8 mouse cellular contexts compared by ENCODE assay signal in genomic region chr8:70210538-70210937, GRCm38 (mm10). TPM values are rescaled to one million over a fixed set of nuclear protein-coding genes. Genes with fewer than 3 reads are reported as not detected.
DNase-seq lines count a peak whose midpoint lies in the region; ATAC-seq and TF ChIP-seq lines count a peak whose summit lies in the region.

No protein-coding gene starts in this region.

- H3K4me2 ChIP-seq in hindbrain, embryonic 11.5 days (replicated peaks; ENCODE audit: low read depth, low read length) = no peak overlapping the region
- H3K4me2 ChIP-seq in heart, postnatal 0 days (ENCODE audit: low read depth, low read length) = peak overlapping the region; percentile 95
- peak overlapping the region; percentile 98 for H3K4me2 ChIP-seq in liver, embryonic 12.5 days

- DNase-seq in hindbrain, embryonic 10.5 days (ENCODE audit: low spot score) = no peak
- no peak for DNase-seq in hindbrain, embryonic 11.5 days (ENCODE audit: low spot score)
- peak; percentile 67 for DNase-seq in R1 (ENCODE audit: low read depth, low spot score)
- peak; percentile 23 for DNase-seq in heart, postnatal 0 days (ENCODE audit: low spot score)
- DNase-seq in urinary bladder, adult 18-20 months (ENCODE audit: low spot score in 2 of 2) = no peak
- DNase-seq in Muller cell, postnatal 12 days (ENCODE audit: inconsistent ontology term) = no peak

- 37% methylated on average over 8 of the region's 8 CpGs for WGBS in hindbrain, embryonic 10.5 days
- 27% methylated on average over 8 of the region's 8 CpGs for WGBS in hindbrain, embryonic 11.5 days
- 16% methylated on average over 8 of the region's 8 CpGs for WGBS in heart, postnatal 0 days
- WGBS in liver, embryonic 12.5 days (ENCODE audit: insufficient replicate concordance) = 39% methylated on average over 8 of the region's 8 CpGs

- H3K27me3 ChIP-seq in hindbrain, embryonic 10.5 days (ENCODE audit: insufficient read depth, poor library complexity, severe bottlenecking) = peaks cover 23% of the 10 kb centered on the region
- H3K27me3 ChIP-seq in hindbrain, embryonic 11.5 days (ENCODE audit: control insufficient read depth, insufficient read depth, low read length) = 0 out of 2 replicates have a peak, but pooled peaks cover 3% of the 10 kb centered on the region
- no peaks in the 10 kb centered on the region for H3K27me3 ChIP-seq in heart, postnatal 0 days (ENCODE audit: control insufficient read depth, insufficient read depth, low read length)
- H3K27me3 ChIP-seq in liver, embryonic 12.5 days (replicated peaks) = no peaks in the 10 kb centered on the region

- H3K9me3 ChIP-seq in hindbrain, embryonic 10.5 days = no peaks in the 10 kb centered on the region
- no peaks in the 10 kb centered on the region for H3K9me3 ChIP-seq in hindbrain, embryonic 11.5 days (ENCODE audit: control insufficient read depth, low read length)
- H3K9me3 ChIP-seq in heart, postnatal 0 days (replicated peaks; ENCODE audit: control insufficient read depth, low read length) = no peaks in the 10 kb centered on the region
- no peaks in the 10 kb centered on the region for H3K9me3 ChIP-seq in liver, embryonic 12.5 days (replicated peaks)

- peak overlapping the region; percentile 16; the same call in 1 of the 2 replicates for H3K4me3 ChIP-seq in hindbrain, embryonic 10.5 days
- no peak overlapping the region for H3K4me3 ChIP-seq in hindbrain, embryonic 11.5 days (ENCODE audit: low read depth, low read length)
- peak overlapping the region; percentile 24 for H3K4me3 ChIP-seq in heart, postnatal 0 days (ENCODE audit: low read depth, low read length)
- 0 out of 2 replicates have a peak overlapping the region, but pooled peaks have one; percentile 72 for H3K4me3 ChIP-seq in liver, embryonic 12.5 days

- TF ChIP-seq CTCF in heart, postnatal 0 days (IDR thresholded peaks at IDR 0.05; ENCODE audit: low read depth) = no peak; the same call in 1 of the 2 replicates

- no peak overlapping the region for H3K27ac ChIP-seq in hindbrain, embryonic 10.5 days
- H3K27ac ChIP-seq in hindbrain, embryonic 11.5 days (ENCODE audit: low read depth, low read length) = no peak overlapping the region
- peak overlapping the region; percentile 65 for H3K27ac ChIP-seq in heart, postnatal 0 days (ENCODE audit: low read depth)
- no peak overlapping the region for H3K27ac ChIP-seq in liver, embryonic 12.5 days

- H3K36me3 ChIP-seq in hindbrain, embryonic 10.5 days = no peaks in the 10 kb centered on the region
- no peaks in the 10 kb centered on the region for H3K36me3 ChIP-seq in hindbrain, embryonic 11.5 days (ENCODE audit: control insufficient read depth, insufficient read depth, low read length)
- H3K36me3 ChIP-seq in heart, postnatal 0 days (replicated peaks; ENCODE audit: control insufficient read depth, insufficient read depth, low read length) = no peaks in the 10 kb centered on the region
- H3K36me3 ChIP-seq in liver, embryonic 12.5 days = no peaks in the 10 kb centered on the region

- no peak for TF ChIP-seq EP300 in heart, postnatal 0 days (IDR thresholded peaks at IDR 0.05; ENCODE audit: low read depth)

- no peak overlapping the region for H3K9ac ChIP-seq in hindbrain, embryonic 11.5 days (ENCODE audit: low read depth, low read length)
- H3K9ac ChIP-seq in heart, postnatal 0 days (replicated peaks; ENCODE audit: low read depth, low read length) = peak overlapping the region; percentile 29; the same call in 1 of the 2 replicates
- peak overlapping the region; percentile 86 for H3K9ac ChIP-seq in liver, embryonic 12.5 days

- ATAC-seq in hindbrain, embryonic 11.5 days (ENCODE audit: low FRiP score) = no peak
- no peak for ATAC-seq in heart, postnatal 0 days (ENCODE audit: insufficient read depth, low read depth)
- no peak for ATAC-seq in liver, embryonic 12.5 days
- ATAC-seq in activated CD4-positive, CD25-positive, alpha-beta regulatory T cell, adult 4 months = no peak

- H3K4me1 ChIP-seq in hindbrain, embryonic 10.5 days (replicated peaks) = peaks cover 17% of the 10 kb centered on the region
- no peaks in the 10 kb centered on the region for H3K4me1 ChIP-seq in hindbrain, embryonic 11.5 days (replicated peaks; ENCODE audit: control insufficient read depth, insufficient read depth, low read length)
- H3K4me1 ChIP-seq in heart, postnatal 0 days (ENCODE audit: control insufficient read depth, insufficient read depth) = peaks cover 25% of the 10 kb centered on the region; the same call in 1 of the 2 replicates
- peaks cover 56% of the 10 kb centered on the region for H3K4me1 ChIP-seq in liver, embryonic 12.5 days

RNA-seq across cellular contexts. Expression of gene Slc25a42, which starts 1.6 kb away (rescaled TPM):
- polyA plus RNA-seq in hindbrain, embryonic 10.5 days (2016; fragmentation: Nextera tagmentation; extraction: Ambion mirVana) = 2.6 and 3.5 TPM in 2 replicates
- polyA plus RNA-seq in hindbrain, embryonic 11.5 days (2014; fragmentation: Nextera tagmentation; extraction: Ambion mirVana) = 1.5 and 2.0 TPM in 2 replicates
- 20.6 and 29.1 TPM in 2 replicates for total RNA-seq in heart, postnatal 0 days (2014; rRNA removed; ENCODE audit: low replicate concordance)
- polyA plus RNA-seq in heart, postnatal 0 days (2015; fragmentation: Nextera tagmentation; extraction: Ambion mirVana) = 16.5 and 19.1 TPM in 2 replicates
- 6.6 and 8.5 TPM in 2 replicates for polyA plus RNA-seq in liver, embryonic 12.5 days (2016; fragmentation: Nextera tagmentation; extraction: Ambion mirVana)
- 1 to 10 TPM; 4.9 to 6.3 TPM for polyA plus RNA-seq in activated CD4-positive, CD25-positive, alpha-beta regulatory T cell, adult 4 months (2017; shearing (Covaris generic))

RNA-seq across cellular contexts. Expression of gene Sugp2, which starts 23.5 kb away (rescaled TPM):
- polyA plus RNA-seq in hindbrain, embryonic 10.5 days (2016; fragmentation: Nextera tagmentation; extraction: Ambion mirVana) = 56.1 and 58.2 TPM in 2 replicates
- polyA plus RNA-seq in hindbrain, embryonic 11.5 days (2014; fragmentation: Nextera tagmentation; extraction: Ambion mirVana) = 46.5 and 46.8 TPM in 2 replicates
- total RNA-seq in heart, postnatal 0 days (2014; rRNA removed; ENCODE audit: low replicate concordance) = 32.0 and 48.7 TPM in 2 replicates
- polyA plus RNA-seq in heart, postnatal 0 days (2015; fragmentation: Nextera tagmentation; extraction: Ambion mirVana) = 14.5 and 15.5 TPM in 2 replicates
- 24.4 and 24.7 TPM in 2 replicates for polyA plus RNA-seq in liver, embryonic 12.5 days (2016; fragmentation: Nextera tagmentation; extraction: Ambion mirVana)
- 10 to 100 TPM; 18.7 to 23.3 TPM for polyA plus RNA-seq in activated CD4-positive, CD25-positive, alpha-beta regulatory T cell, adult 4 months (2017; shearing (Covaris generic))

RNA-seq across cellular contexts. Expression of gene Armc6, which starts 23.7 kb away (rescaled TPM):
- polyA plus RNA-seq in hindbrain, embryonic 10.5 days (2016; fragmentation: Nextera tagmentation; extraction: Ambion mirVana) = 39.7 and 40.9 TPM in 2 replicates
- 34.0 and 37.5 TPM in 2 replicates for polyA plus RNA-seq in hindbrain, embryonic 11.5 days (2014; fragmentation: Nextera tagmentation; extraction: Ambion mirVana)
- total RNA-seq in heart, postnatal 0 days (2014; rRNA removed; ENCODE audit: low replicate concordance) = 20.1 and 26.5 TPM in 2 replicates
- polyA plus RNA-seq in heart, postnatal 0 days (2015; fragmentation: Nextera tagmentation; extraction: Ambion mirVana) = 11.9 and 13.1 TPM in 2 replicates
- 23.9 and 24.8 TPM in 2 replicates for polyA plus RNA-seq in liver, embryonic 12.5 days (2016; fragmentation: Nextera tagmentation; extraction: Ambion mirVana)
- polyA plus RNA-seq in activated CD4-positive, CD25-positive, alpha-beta regulatory T cell, adult 4 months (2017; shearing (Covaris generic)) = 1 to 10 TPM; 6.6 to 7.6 TPM

RNA-seq across cellular contexts. Expression of gene Tmem161a, which starts 38.4 kb away (rescaled TPM):
- 56.2 and 64.9 TPM in 2 replicates for polyA plus RNA-seq in hindbrain, embryonic 10.5 days (2016; fragmentation: Nextera tagmentation; extraction: Ambion mirVana)
- 22.3 and 24.3 TPM in 2 replicates for polyA plus RNA-seq in hindbrain, embryonic 11.5 days (2014; fragmentation: Nextera tagmentation; extraction: Ambion mirVana)
- total RNA-seq in heart, postnatal 0 days (2014; rRNA removed; ENCODE audit: low replicate concordance) = 155 and 174 TPM in 2 replicates
- polyA plus RNA-seq in heart, postnatal 0 days (2015; fragmentation: Nextera tagmentation; extraction: Ambion mirVana) = 120 and 132 TPM in 2 replicates
- 37.7 and 39.4 TPM in 2 replicates for polyA plus RNA-seq in liver, embryonic 12.5 days (2016; fragmentation: Nextera tagmentation; extraction: Ambion mirVana)
- 10 to 100 TPM; 17.4 to 27.3 TPM for polyA plus RNA-seq in activated CD4-positive, CD25-positive, alpha-beta regulatory T cell, adult 4 months (2017; shearing (Covaris generic))

Comparison
In these comparisons a context has a peak if more than half of its experiments do, and no peak if none do; other contexts are left out.
1. DNase-seq: peak in R1 (single experiment) and heart, postnatal 0 days (single experiment); none in hindbrain, embryonic 10.5 days (single experiment), hindbrain, embryonic 11.5 days (single experiment), urinary bladder, adult 18-20 months (0 of 2) and Muller cell, postnatal 12 days (single experiment).